Mouse (Mus musculus) liver, embryonic 11.5 days (tissue): ENCODE results near the gene Triap1. TPM values are rescaled to one million over a fixed set of nuclear protein-coding genes. Genes with fewer than 3 reads are reported as not detected.

Experiments used
- ATAC-seq: fragments of 200-750 bp; cut with Nextera tagmentation; replicated peaks from 2 replicates; pipeline ENCODE4 v1.8.0; 2017; ENCODE audit warnings: moderate number of reproducible peaks, mild to moderate bottlenecking, moderate TSS enrichment, moderate library complexity; ENCODE audit not compliant: low FRiP score
- DNase-seq: peaks from one replicate; pipeline ENCODE4 v3.0.0-alpha.2; 2017; ENCODE audit warnings: low spot score
- H3K27ac ChIP-seq: fragments of 300-500 bp; sonication (generic); 2 replicates; pipeline ENCODE4 v1.5.1; 2014; ENCODE audit warnings: mild to moderate bottlenecking, low read depth, low read length, control low read depth
- H3K27me3 ChIP-seq: fragments of 300-500 bp; sonication (generic); replicated peaks from 2 replicates; pipeline ENCODE4 v1.6.1; 2014; ENCODE audit warnings: low read length, mixed read lengths; ENCODE audit not compliant: control insufficient read depth, insufficient read depth
- H3K36me3 ChIP-seq: fragments of 300-500 bp; sonication (generic); 2 replicates; pipeline ENCODE4 v1.6.1; 2014; ENCODE audit warnings: mild to moderate bottlenecking, low read length, moderate library complexity, mixed read lengths; ENCODE audit not compliant: control insufficient read depth, insufficient read depth
- H3K4me1 ChIP-seq: fragments of 300-500 bp; sonication (generic); replicated peaks from 2 replicates; pipeline ENCODE4 v1.6.1; 2014; ENCODE audit warnings: low read length, mixed read lengths; ENCODE audit not compliant: control insufficient read depth, insufficient read depth
- H3K4me2 ChIP-seq: fragments of 300-500 bp; sonication (generic); 2 replicates; pipeline ENCODE4 v1.6.1; 2014; ENCODE audit warnings: mild to moderate bottlenecking, control low read depth, moderate library complexity
- H3K4me3 ChIP-seq: fragments of 300-500 bp; sonication (generic); 2 replicates; pipeline ENCODE4 v1.5.1; 2014; ENCODE audit warnings: low read depth, low read length, control low read depth
- H3K9ac ChIP-seq: fragments of 300-500 bp; sonication (generic); 2 replicates; pipeline ENCODE4 v1.6.1; 2014; ENCODE audit warnings: low read depth, low read length, control low read depth
- H3K9me3 ChIP-seq: fragments of 300-500 bp; sonication (generic); 2 replicates; pipeline ENCODE4 v1.6.1; 2016; ENCODE audit warnings: low read length, inconsistent platforms, mixed read lengths; ENCODE audit not compliant: control insufficient read depth
- WGBS: fragments of 180-500 bp; shearing (Covaris S2); extraction: QIAGEN DNeasy Blood & Tissue Kit; methylation state at CpG from one replicate; pipeline ENCODE4 v1.1.7; 2014; 5-methylcytosine and 5-hydroxymethylcytosine counted together
- polyA plus RNA-seq: library from polyadenylated mRNA; unstranded; fragments of >200 nt; fragmentation: Nextera tagmentation; extraction: Ambion mirVana; gene quantifications from 2 replicates; pipeline ENCODE4 v1.2.1, GENCODE M21; 2014

The Triap1 gene
- polyA plus RNA-seq, 1 experiment from 2014 or later, result 59.6 TPM

DNA sequence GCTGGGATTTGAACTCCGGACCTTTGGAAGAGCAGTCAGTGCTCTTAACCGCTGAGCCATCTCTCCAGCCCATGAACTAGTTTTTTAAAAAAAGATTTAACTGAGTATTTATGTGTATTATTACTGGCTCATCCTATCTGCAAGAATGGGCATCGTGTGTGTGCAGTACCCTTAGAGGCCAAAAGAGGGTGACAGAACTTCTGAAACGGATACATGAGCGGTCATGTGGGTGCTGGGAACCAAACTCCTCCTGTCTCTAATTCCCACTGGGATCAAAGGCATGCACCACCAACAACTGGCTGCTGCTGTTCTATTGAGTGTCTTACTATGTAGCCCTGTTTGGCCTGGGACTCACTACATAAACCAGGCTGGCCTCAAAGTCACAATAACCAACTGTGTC lies 10.3 kb downstream of the Triap1 start:
- H3K4me2 ChIP-seq, result no peak overlapping the region
- no peak overlapping the region for H3K9ac ChIP-seq
- H3K4me3 ChIP-seq, result no peak overlapping the region
- no peak overlapping the region for H3K27ac ChIP-seq
- 0 out of 2 replicates have a peak, but pooled peaks cover 3% of the 10 kb centered on the region for H3K27me3 ChIP-seq
- H3K36me3 ChIP-seq, result peaks cover 3% of the 10 kb centered on the region; the same call in 1 of the 2 replicates
- no peaks in the 10 kb centered on the region for H3K9me3 ChIP-seq
- WGBS, result 74% methylated on average over 5 of the region's 5 CpGs
- no peak for ATAC-seq
- H3K4me1 ChIP-seq, result peaks cover 6% of the 10 kb centered on the region
- no peak for DNase-seq

GRCm38 (mm10) chr5:115355070-115355469 lies 14.0 kb downstream of the Triap1 start:
- H3K27me3 ChIP-seq, result 0 out of 2 replicates have a peak, but pooled peaks cover 3% of the 10 kb centered on the region
- H3K9me3 ChIP-seq, result no peaks in the 10 kb centered on the region
- no peak overlapping the region for H3K27ac ChIP-seq
- no peaks in the 10 kb centered on the region; the same call in 1 of the 2 replicates for H3K4me1 ChIP-seq
- ATAC-seq (no peak), DNase-seq (no peak)
- H3K4me2 ChIP-seq, result no peak overlapping the region
- no peak overlapping the region for H3K4me3 ChIP-seq
- H3K36me3 ChIP-seq, result no peaks in the 10 kb centered on the region
- WGBS, result 56% methylated on average over 13 of the region's 13 CpGs
- H3K9ac ChIP-seq, result no peak overlapping the region

- Histone ChIP-seq H3K4me1 (no peaks in the 10 kb centered on the region; the same call in 1 of the 2 replicates), H3K36me3 (no peaks in the 10 kb centered on the region), H3K9ac (no peak overlapping the region), H3K4me3 (no peak overlapping the region), H3K9me3 (no peaks in the 10 kb centered on the region), H3K27me3 (peaks cover 14% of the 10 kb centered on the region), H3K4me2 (no peak overlapping the region), H3K27ac (no peak overlapping the region)
- peak; percentile 81 for DNase-seq
- 4% methylated on average over 12 of the region's 12 CpGs for WGBS
- 0 out of 2 replicates have a peak, but pooled peaks have one; percentile 45 for ATAC-seq
Observed at GRCm38 (mm10) chr5:115358872-115359271, 17.8 kb downstream of the Triap1 start.

GRCm38 (mm10) chr5:115359438-115359837 lies 18.4 kb downstream of the Triap1 start:
- no peaks in the 10 kb centered on the region for H3K9me3 ChIP-seq
- DNase-seq (no peak), ATAC-seq (no peak)
- H3K4me2 ChIP-seq, result no peak overlapping the region
- WGBS, result 72% methylated on average over 8 of the region's 8 CpGs
- H3K9ac ChIP-seq, result no peak overlapping the region
- H3K36me3 ChIP-seq, result no peaks in the 10 kb centered on the region
- H3K27ac ChIP-seq, result no peak overlapping the region
- H3K4me1 ChIP-seq, result no peaks in the 10 kb centered on the region; the same call in 1 of the 2 replicates
- H3K27me3 ChIP-seq, result peaks cover 17% of the 10 kb centered on the region
- no peak overlapping the region for H3K4me3 ChIP-seq

GRCm38 (mm10) chr5:115359851-115360372 lies 18.9 kb downstream of the Triap1 start:
- WGBS, result 48% methylated on average over 5 of the region's 5 CpGs
- Histone ChIP-seq H3K27me3 (peaks cover 17% of the 10 kb centered on the region), H3K4me2 (no peak overlapping the region), H3K9ac (no peak overlapping the region), H3K4me1 (no peaks in the 10 kb centered on the region; the same call in 1 of the 2 replicates), H3K36me3 (no peaks in the 10 kb centered on the region), H3K4me3 (no peak overlapping the region), H3K9me3 (no peaks in the 10 kb centered on the region), H3K27ac (no peak overlapping the region)
- no peak for DNase-seq
- ATAC-seq, result no peak

GRCm38 (mm10) chr5:115362216-115362615 lies 21.2 kb downstream of the Triap1 start:
- no peak overlapping the region for H3K4me2 ChIP-seq
- no peak for DNase-seq
- no peaks in the 10 kb centered on the region for H3K9me3 ChIP-seq
- 36% methylated on average over 7 of the region's 7 CpGs for WGBS
- H3K27ac ChIP-seq, result no peak overlapping the region
- peaks cover 14% of the 10 kb centered on the region for H3K27me3 ChIP-seq
- no peak overlapping the region for H3K9ac ChIP-seq
- no peaks in the 10 kb centered on the region for H3K36me3 ChIP-seq
- ATAC-seq, result no peak
- no peak overlapping the region for H3K4me3 ChIP-seq
- H3K4me1 ChIP-seq, result no peaks in the 10 kb centered on the region

DNA sequence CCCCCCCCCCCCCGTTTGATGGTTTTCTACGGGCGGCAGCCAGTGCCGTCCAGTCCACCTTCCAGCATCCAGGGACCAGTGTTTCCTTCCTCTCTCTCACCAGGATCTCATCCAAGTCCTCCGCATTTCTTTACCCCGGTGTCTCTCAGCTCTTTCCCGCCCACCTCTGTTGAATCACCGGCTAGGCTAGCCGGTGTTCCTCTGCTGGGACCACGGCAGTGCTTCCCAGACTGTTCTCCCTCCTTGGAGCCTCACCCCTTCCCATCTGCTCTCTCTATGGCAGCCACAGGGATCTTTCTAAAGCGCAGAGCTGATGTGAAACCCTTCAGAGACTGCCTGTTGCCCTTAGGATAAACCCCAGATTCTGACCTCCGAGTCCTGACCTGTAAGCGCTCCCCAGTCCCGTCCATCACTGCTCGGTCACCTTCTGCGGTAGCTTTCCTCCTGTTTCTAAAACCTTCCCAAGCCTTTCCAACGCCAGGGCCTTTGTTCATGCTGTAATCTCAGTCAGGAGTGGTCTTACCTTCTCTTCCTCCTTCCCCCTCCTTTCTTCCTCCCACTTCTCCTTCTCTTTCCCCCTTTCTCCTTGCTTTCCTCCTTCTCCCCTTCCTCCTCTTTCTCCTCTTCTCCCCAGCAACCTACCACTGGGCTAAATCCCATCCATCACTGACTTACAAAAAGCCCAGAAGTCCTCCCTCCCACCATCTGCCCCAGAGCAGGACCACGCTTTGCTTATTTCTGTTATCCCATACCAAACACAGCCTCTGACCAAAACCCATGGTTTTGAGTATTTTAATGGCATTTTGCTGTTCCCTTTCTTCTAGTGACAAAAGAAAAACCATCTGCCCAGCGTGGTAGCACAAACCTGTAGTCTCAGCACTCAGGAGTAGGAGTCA lies 22.0 kb downstream of the Triap1 start:
- 21% methylated on average over 18 of the region's 19 CpGs for WGBS
- Histone ChIP-seq H3K4me2 (no peak overlapping the region), H3K4me1 (no peaks in the 10 kb centered on the region), H3K4me3 (no peak overlapping the region), H3K27ac (no peak overlapping the region), H3K9ac (no peak overlapping the region), H3K36me3 (no peaks in the 10 kb centered on the region), H3K27me3 (peaks cover 14% of the 10 kb centered on the region), H3K9me3 (no peaks in the 10 kb centered on the region)
- DNase-seq (no peak), ATAC-seq (no peak)

DNA sequence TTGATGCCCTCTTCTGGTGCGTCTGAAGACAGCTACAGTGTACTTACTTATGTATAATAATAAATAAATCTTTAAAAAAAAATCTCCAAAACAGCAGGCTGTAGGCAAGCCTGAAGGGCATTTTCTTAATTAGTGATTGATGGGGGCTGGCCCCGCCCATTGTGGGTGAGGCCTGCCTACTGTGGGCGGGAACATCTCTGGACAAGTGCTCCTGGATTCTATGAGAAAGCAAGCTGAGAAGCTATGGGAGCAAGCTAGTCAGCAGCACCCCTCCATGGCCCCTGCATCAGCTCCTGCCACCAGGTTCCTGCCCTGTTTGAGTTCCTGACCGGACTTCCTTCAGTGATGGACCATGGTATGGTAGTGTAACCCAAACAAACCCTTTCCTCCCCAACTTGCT lies 23.8 kb downstream of the Triap1 start:
- Histone ChIP-seq H3K9me3 (no peaks in the 10 kb centered on the region), H3K4me2 (no peak overlapping the region), H3K27me3 (peaks cover 14% of the 10 kb centered on the region), H3K4me3 (no peak overlapping the region), H3K36me3 (no peaks in the 10 kb centered on the region), H3K4me1 (no peaks in the 10 kb centered on the region), H3K9ac (no peak overlapping the region), H3K27ac (no peak overlapping the region)
- 71% methylated on average over 4 of the region's 4 CpGs for WGBS
- DNase-seq (no peak), ATAC-seq (no peak)
